Mouse (Mus musculus) myocyte (in vitro differentiated cells): Measurements from ENCODE around the gene Zfp646. TPM values are rescaled to one million over a fixed set of nuclear protein-coding genes. Genes with fewer than 3 reads are reported as not detected.

Experiments used
- H3K27me3 ChIP-seq: one replicate; pipeline ENCODE4 v1.6.1; 2011; ENCODE audit not compliant: control insufficient read depth, insufficient read depth, insufficient read length
- H3K36me3 ChIP-seq: one replicate; pipeline ENCODE4 v1.6.1; 2011; ENCODE audit not compliant: control insufficient read depth, insufficient read depth
- H3K4me2 ChIP-seq: one replicate; pipeline ENCODE4 v1.6.1; 2011; ENCODE audit warnings: low read depth, control low read depth
- H3K4me3 ChIP-seq: one replicate; pipeline ENCODE4 v1.5.1; 2011; ENCODE audit warnings: mild to moderate bottlenecking, control low read depth, moderate library complexity
- H3K79me2 ChIP-seq: one replicate; pipeline ENCODE4 v1.6.1; 2011; ENCODE audit not compliant: control insufficient read depth, insufficient read depth
- H3ac ChIP-seq: one replicate; pipeline ENCODE4 v1.6.1; 2011; ENCODE audit not compliant: control insufficient read depth, insufficient read length
- CEBPB ChIP-seq: IDR thresholded peaks from 2 replicates; pipeline ENCODE4 v1.6.1; 2011; ENCODE audit warnings: mild to moderate bottlenecking, moderate library complexity; ENCODE audit not compliant: poor library complexity, insufficient read depth, severe bottlenecking
- E2F4 ChIP-seq: IDR thresholded peaks from one replicate; pipeline ENCODE4 v1.6.1; 2011; ENCODE audit warnings: mild to moderate bottlenecking, control low read depth, moderate library complexity; ENCODE audit not compliant: insufficient read depth
- MAX ChIP-seq: IDR thresholded peaks from one replicate; pipeline ENCODE4 v1.6.1; 2011; ENCODE audit warnings: low read depth, mild to moderate bottlenecking, control low read depth
- MYOD1 ChIP-seq, 3 experiments: IDR thresholded peaks; one replicate each; pipeline ENCODE4 v1.6.1; 2011; ENCODE audit warnings: control low read depth in 2 of 3, low read depth in 2 of 3, mild to moderate bottlenecking in 2 of 3, moderate library complexity in 1 of 3; ENCODE audit not compliant: insufficient read length in 2 of 3, control insufficient read depth in 1 of 3
- MYOG ChIP-seq, 3 experiments: IDR thresholded peaks; one replicate each; pipeline ENCODE4 v1.6.1; 2011; ENCODE audit warnings: control low read depth in 2 of 3, low read depth in 2 of 3, mild to moderate bottlenecking in 2 of 3; ENCODE audit not compliant: insufficient read length in 2 of 3, control insufficient read depth in 1 of 3, insufficient read depth in 1 of 3
- POLR2A ChIP-seq: IDR thresholded peaks from one replicate; pipeline ENCODE4 v1.6.1; 2011; ENCODE audit warnings: low read depth, mild to moderate bottlenecking, control low read depth, moderate library complexity; ENCODE audit not compliant: insufficient read length
- POLR2AphosphoS2 ChIP-seq: IDR thresholded peaks from one replicate; pipeline ENCODE4 v1.6.1; 2011; ENCODE audit warnings: low read depth, control low read depth; ENCODE audit not compliant: insufficient read length
- REST ChIP-seq: IDR thresholded peaks from one replicate; pipeline ENCODE4 v1.6.1; 2011; ENCODE audit warnings: mild to moderate bottlenecking, control low read depth, moderate library complexity; ENCODE audit not compliant: insufficient read depth, insufficient read length
- SRF ChIP-seq: IDR thresholded peaks from one replicate; pipeline ENCODE4 v1.6.1; 2011; ENCODE audit warnings: low read depth; ENCODE audit not compliant: control insufficient read depth, insufficient read length
- TCF12 ChIP-seq: IDR thresholded peaks from one replicate; pipeline ENCODE4 v1.6.1; 2011; ENCODE audit warnings: mild to moderate bottlenecking, control low read depth; ENCODE audit not compliant: poor library complexity, insufficient read depth, severe bottlenecking
- TCF3 ChIP-seq: IDR thresholded peaks from one replicate; pipeline ENCODE4 v1.6.1; 2011; ENCODE audit warnings: low read depth, control low read depth; ENCODE audit not compliant: insufficient read length
- USF1 ChIP-seq: IDR thresholded peaks from one replicate; pipeline ENCODE4 v1.6.1; 2011; ENCODE audit warnings: low read depth, mild to moderate bottlenecking, control low read depth, moderate library complexity
- polyA plus RNA-seq: library from polyadenylated mRNA; unstranded; fragments of >200 nt; fragmentation: generic; extraction: Trizol; gene quantifications from one replicate; pipeline ENCODE4 v1.2.1, GENCODE M21; 2012; ENCODE audit warnings: missing spikeins

Zfp646 gene
- polyA plus RNA-seq, 1 experiment: 16.7 TPM

- H3K4me2 ChIP-seq: no peak overlapping the region
- H3K4me3 ChIP-seq: no peak overlapping the region
- peaks cover 24% of the 10 kb centered on the region for H3K36me3 ChIP-seq
- peaks cover under 1% of the 10 kb centered on the region for H3K79me2 ChIP-seq
- H3K27me3 ChIP-seq: no peaks in the 10 kb centered on the region
- TF ChIP-seq MYOG (IDR thresholded peaks at IDR 0.05; ENCODE audit: control insufficient read depth in 1 of 3, insufficient read depth in 1 of 3, insufficient read length in 2 of 3, low read depth in 2 of 3) (no peak), USF1 (no peak), REST (no peak), E2F4 (no peak), MAX (no peak), CEBPB (no peak), POLR2AphosphoS2 (no peak), TCF3 (no peak), POLR2A (no peak), MYOD1 (IDR thresholded peaks at IDR 0.05; ENCODE audit: control insufficient read depth in 1 of 3, insufficient read length in 2 of 3, low read depth in 2 of 3) (no peak), TCF12 (no peak), SRF (no peak)
- no peak overlapping the region for H3ac ChIP-seq
Observed at GRCm38 (mm10) chr7:127918203-127918602, 42.2 kb downstream of the Zfp646 start.

- peaks cover 24% of the 10 kb centered on the region for H3K36me3 ChIP-seq
- H3K27me3 ChIP-seq: no peaks in the 10 kb centered on the region
- TF ChIP-seq CEBPB: no peak
- TF ChIP-seq MYOD1 (IDR thresholded peaks at IDR 0.05; ENCODE audit: control insufficient read depth in 1 of 3, insufficient read length in 2 of 3, low read depth in 2 of 3): no peak
- no peak for TF ChIP-seq MAX
- no peak for TF ChIP-seq POLR2AphosphoS2
- TF ChIP-seq TCF3: no peak
- no peak for TF ChIP-seq E2F4
- no peak overlapping the region for H3K4me2 ChIP-seq
- H3K4me3 ChIP-seq: no peak overlapping the region
- H3ac ChIP-seq: no peak overlapping the region
- no peaks in the 10 kb centered on the region for H3K79me2 ChIP-seq
Observed at GRCm38 (mm10) chr7:127919290-127919689, 43.3 kb downstream of the Zfp646 start.

GRCm38 (mm10) chr7:127921516-127921915 lies 45.5 kb downstream of the Zfp646 start:
- no peaks in the 10 kb centered on the region for H3K27me3 ChIP-seq
- no peak for TF ChIP-seq REST
- no peak for TF ChIP-seq E2F4
- TF ChIP-seq MAX: no peak
- TF ChIP-seq MYOD1 (IDR thresholded peaks at IDR 0.05; ENCODE audit: control insufficient read depth in 1 of 3, insufficient read length in 2 of 3, low read depth in 2 of 3): no peak
- no peak for TF ChIP-seq TCF3
- TF ChIP-seq USF1: no peak
- TF ChIP-seq POLR2AphosphoS2: no peak
- no peak for TF ChIP-seq MYOG (IDR thresholded peaks at IDR 0.05; ENCODE audit: control insufficient read depth in 1 of 3, insufficient read depth in 1 of 3, insufficient read length in 2 of 3, low read depth in 2 of 3)
- TF ChIP-seq CEBPB: no peak
- no peak for TF ChIP-seq POLR2A
- TF ChIP-seq TCF12: no peak
- no peak for TF ChIP-seq SRF
- H3K36me3 ChIP-seq: peaks cover 12% of the 10 kb centered on the region
- no peak overlapping the region for H3K4me2 ChIP-seq
- H3K79me2 ChIP-seq: no peaks in the 10 kb centered on the region
- H3K4me3 ChIP-seq: no peak overlapping the region
- H3ac ChIP-seq: no peak overlapping the region

GRCm38 (mm10) chr7:127922451-127923275 lies 46.6 kb downstream of the Zfp646 start:
- no peak overlapping the region for H3ac ChIP-seq
- no peak overlapping the region for H3K4me3 ChIP-seq
- TF ChIP-seq TCF12: no peak
- TF ChIP-seq CEBPB: no peak
- no peak for TF ChIP-seq POLR2AphosphoS2
- TF ChIP-seq TCF3: no peak
- no peak for TF ChIP-seq MAX
- no peak for TF ChIP-seq REST
- TF ChIP-seq E2F4: no peak
- TF ChIP-seq MYOG (IDR thresholded peaks at IDR 0.05; ENCODE audit: control insufficient read depth in 1 of 3, insufficient read depth in 1 of 3, insufficient read length in 2 of 3, low read depth in 2 of 3): no peak
- no peak for TF ChIP-seq SRF
- TF ChIP-seq POLR2A: no peak
- no peak for TF ChIP-seq USF1
- TF ChIP-seq MYOD1 (IDR thresholded peaks at IDR 0.05; ENCODE audit: control insufficient read depth in 1 of 3, insufficient read length in 2 of 3, low read depth in 2 of 3): no peak
- no peaks in the 10 kb centered on the region for H3K27me3 ChIP-seq
- no peaks in the 10 kb centered on the region for H3K79me2 ChIP-seq
- H3K36me3 ChIP-seq: peaks cover 9% of the 10 kb centered on the region
- H3K4me2 ChIP-seq: no peak overlapping the region

- H3K36me3 ChIP-seq: peaks cover 8% of the 10 kb centered on the region
- no peak overlapping the region for H3ac ChIP-seq
- no peak overlapping the region for H3K4me3 ChIP-seq
- no peaks in the 10 kb centered on the region for H3K79me2 ChIP-seq
- no peak overlapping the region for H3K4me2 ChIP-seq
- H3K27me3 ChIP-seq: no peaks in the 10 kb centered on the region
- TF ChIP-seq POLR2AphosphoS2 (no peak), USF1 (no peak), POLR2A (no peak), TCF3 (no peak), TCF12 (no peak), MYOG (IDR thresholded peaks at IDR 0.05; ENCODE audit: control insufficient read depth in 1 of 3, insufficient read depth in 1 of 3, insufficient read length in 2 of 3, low read depth in 2 of 3) (no peak), REST (no peak), E2F4 (no peak), SRF (no peak), MYOD1 (IDR thresholded peaks at IDR 0.05; ENCODE audit: control insufficient read depth in 1 of 3, insufficient read length in 2 of 3, low read depth in 2 of 3) (no peak), CEBPB (no peak), MAX (no peak)
Observed at GRCm38 (mm10) chr7:127923714-127924113, 47.7 kb downstream of the Zfp646 start.
